Mouse (Mus musculus): ENCODE data around the gene Gm21883. TPM values are rescaled to one million over a fixed set of nuclear protein-coding genes. Genes with fewer than 3 reads are reported as not detected.
"Not testable (repeated sequence)": the region's sequence is repeated elsewhere in the genome, so short reads cannot be mapped to it uniquely, and the experiment has no call there.

Gene Gm21883
- polyA plus RNA-seq (2012; rRNA removed), result not detected in 2 replicates

GRCm38 (mm10) chrX:31574183-31574582 lies at the start of gene Gm21883:
Gene Gm21883, minus strand, starts transcription at chrX:31574283.
- WGBS, result no CpG with 5 or more reads among the region's 1 CpGs
- not testable (repeated sequence) for DNase-seq; H3K4me3 ChIP-seq (replicated peaks; ENCODE audit: extremely low read depth, low read depth, low read length); H3K4me1 ChIP-seq (ENCODE audit: control insufficient read depth, insufficient read depth, low read length)

- not testable (repeated sequence) for H3K4me3 ChIP-seq (replicated peaks; ENCODE audit: extremely low read depth, low read depth, low read length); H3K4me1 ChIP-seq (ENCODE audit: control insufficient read depth, insufficient read depth, low read length); DNase-seq
- WGBS, result 71% methylated on average over 2 of the region's 2 CpGs
These were observed 44.7 kb upstream of the Gm21883 start, which contains the start of gene Spin2e for GRCm38 (mm10) chrX:31618820-31619219. Gene Spin2e, minus strand, starts transcription at chrX:31618920.

Other genes with a start within 250 kb of the Gm21883 start
- not detected in 2 replicates for gene Btbd35f26, start 237.8 kb downstream of the Gm21883 start, polyA plus RNA-seq (2012; rRNA removed)
- not detected in 2 replicates for gene Btbd35f19, start 190.4 kb downstream of the Gm21883 start, polyA plus RNA-seq (2012; rRNA removed)
- gene Spin2e, start 44.6 kb upstream of the Gm21883 start, polyA plus RNA-seq (2012; rRNA removed), result not detected in 2 replicates
- gene Btbd35f25, start 142.9 kb upstream of the Gm21883 start, polyA plus RNA-seq (2012; rRNA removed), result not detected in 2 replicates

Measured in lung, adult 2 months (tissue).